Mouse (Mus musculus) heart, embryonic 14.5 days (tissue): ENCODE measurements around the gene Ifi208. TPM values are rescaled to one million over a fixed set of nuclear protein-coding genes. Genes with fewer than 3 reads are reported as not detected.
"Not testable (repeated sequence)": the region's sequence is repeated elsewhere in the genome, so short reads cannot be mapped to it uniquely, and the experiment has no call there.

Experiments
- ATAC-seq: fragments of 200-750 bp; cut with Nextera tagmentation; 2 replicates; pipeline ENCODE4 v1.8.0; 2017; ENCODE audit warnings: low read depth, moderate TSS enrichment; ENCODE audit not compliant: insufficient number of reproducible peaks, insufficient read depth, low FRiP score
- H3K27ac ChIP-seq, 2 experiments: fragments of 200-500 bp in 1 of 2; fragments of 300-500 bp in 1 of 2; sonication (generic) in 1 of 2; replicated peaks in 1 of 2; 2 replicates each; pipeline ENCODE4 v1.5.1; 2012 to 2014; ENCODE audit warnings: low read depth in 2 of 2, low read length in 2 of 2, control low read depth in 1 of 2, mild to moderate bottlenecking in 1 of 2, mixed read lengths in 1 of 2; ENCODE audit not compliant: control insufficient read depth in 1 of 2, insufficient read depth in 1 of 2
- H3K27me3 ChIP-seq: fragments of 300-500 bp; sonication (generic); 2 replicates; pipeline ENCODE4 v1.6.1; 2014; ENCODE audit warnings: mild to moderate bottlenecking, low read length, control low read depth; ENCODE audit not compliant: control insufficient read depth, insufficient read depth
- H3K36me3 ChIP-seq: fragments of 300-500 bp; sonication (generic); 2 replicates; pipeline ENCODE4 v1.6.1; 2014; ENCODE audit warnings: mild to moderate bottlenecking, control low read depth, low read length, mixed read lengths; ENCODE audit not compliant: control insufficient read depth, insufficient read depth
- H3K4me1 ChIP-seq, 2 experiments: fragments of 200-500 bp in 1 of 2; fragments of 300-500 bp in 1 of 2; sonication (generic) in 1 of 2; 2 replicates each; pipeline ENCODE4 v1.6.1; 2012 to 2014; ENCODE audit warnings: low read length in 2 of 2, control low read depth in 1 of 2, mixed read lengths in 1 of 2; ENCODE audit not compliant: control insufficient read depth in 2 of 2, insufficient read depth in 2 of 2
- H3K4me2 ChIP-seq: fragments of 300-500 bp; sonication (generic); 2 replicates; pipeline ENCODE4 v1.6.1; 2014; ENCODE audit warnings: mild to moderate bottlenecking, low read length
- H3K4me3 ChIP-seq, 2 experiments: fragments of 200-500 bp in 1 of 2; fragments of 300-500 bp in 1 of 2; sonication (generic) in 1 of 2; 2 replicates each; pipeline ENCODE4 v1.5.1; 2012 to 2014; ENCODE audit warnings: low read length in 2 of 2, mild to moderate bottlenecking in 2 of 2, control low read depth in 1 of 2, low read depth in 1 of 2, moderate library complexity in 1 of 2; ENCODE audit not compliant: control insufficient read depth in 1 of 2, insufficient read depth in 1 of 2
- H3K9ac ChIP-seq: fragments of 300-500 bp; sonication (generic); 2 replicates; pipeline ENCODE4 v1.6.1; 2014; ENCODE audit warnings: mild to moderate bottlenecking, low read length
- H3K9me3 ChIP-seq: fragments of 300-500 bp; sonication (generic); 2 replicates; pipeline ENCODE4 v1.6.1; 2016; ENCODE audit warnings: low read length, control low read depth; ENCODE audit not compliant: control insufficient read depth
- WGBS: fragments of 180-500 bp; shearing (Covaris S2); extraction: QIAGEN DNeasy Blood & Tissue Kit; methylation state at CpG from one replicate; pipeline ENCODE4 v1.1.7; 2014; 5-methylcytosine and 5-hydroxymethylcytosine counted together
- polyA plus RNA-seq: library from polyadenylated mRNA; unstranded; fragments of >200 nt; fragmentation: Nextera tagmentation; extraction: Ambion mirVana; gene quantifications from 2 replicates; pipeline ENCODE4 v1.2.1, GENCODE M21; 2014

Gene Ifi208
- polyA plus RNA-seq: 0.08 and 0.15 TPM in 2 replicates

- not testable (repeated sequence) for H3K36me3 ChIP-seq, H3K27me3 ChIP-seq, H3K27ac ChIP-seq, H3K4me2 ChIP-seq, H3K4me3 ChIP-seq, H3K9me3 ChIP-seq, H3K4me1 ChIP-seq, H3K9ac ChIP-seq, ATAC-seq
- WGBS: 42% methylated on average over 3 of the region's 3 CpGs
These were observed at the start of gene Ifi208 for GRCm38 (mm10) chr1:173673458-173674097. Gene Ifi208, plus strand, starts transcription at chr1:173673675.

GRCm38 (mm10) chr1:173624052-173624451 lies 49.4 kb upstream of the Ifi208 start:
- Histone ChIP-seq H3K36me3 (no peaks in the 10 kb centered on the region), H3K27ac (no peak overlapping the region), H3K4me1 (no peaks in the 10 kb centered on the region), H3K4me2 (no peak overlapping the region), H3K27me3 (no peaks in the 10 kb centered on the region), H3K9me3 (no peaks in the 10 kb centered on the region), H3K4me3 (no peak overlapping the region), H3K9ac (no peak overlapping the region)
- ATAC-seq: no peak
- 89% methylated on average over 2 of the region's 2 CpGs for WGBS

- Histone ChIP-seq H3K4me2 (no peak overlapping the region), H3K4me3 (no peak overlapping the region), H3K9ac (no peak overlapping the region), H3K27me3 (no peaks in the 10 kb centered on the region), H3K27ac (no peak overlapping the region), H3K36me3 (no peaks in the 10 kb centered on the region), H3K9me3 (no peaks in the 10 kb centered on the region), H3K4me1 (no peaks in the 10 kb centered on the region)
- 55% methylated on average over 2 of the region's 2 CpGs for WGBS
- no peak for ATAC-seq
These were observed 46.8 kb upstream of the Ifi208 start for GRCm38 (mm10) chr1:173626686-173627085.

DNA sequence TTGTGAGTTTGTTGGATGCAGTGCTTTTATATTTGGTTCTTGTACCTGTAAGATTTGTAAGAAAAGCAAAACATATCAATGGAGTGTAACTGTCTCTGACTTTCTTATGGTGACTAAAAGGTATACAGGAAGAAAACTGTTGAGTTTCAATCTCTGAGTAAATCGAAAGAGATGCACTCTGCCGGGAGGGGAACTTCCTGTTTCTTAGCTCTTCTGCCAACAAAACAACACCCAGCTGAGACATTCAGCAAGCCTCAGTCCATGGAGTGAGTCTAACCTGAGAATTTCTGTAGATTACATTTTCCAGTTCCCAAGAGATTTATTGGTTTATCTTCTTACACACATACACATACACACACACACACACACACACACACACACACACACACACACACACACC lies 42.9 kb upstream of the Ifi208 start, which contains the start of gene Ifi209:
Ifi209 (plus strand) TSS at position 296 of the 400 bp plus-strand sequence.
- not testable (repeated sequence) for H3K27me3 ChIP-seq, H3K4me1 ChIP-seq, H3K9me3 ChIP-seq, H3K36me3 ChIP-seq, H3K27ac ChIP-seq, H3K9ac ChIP-seq, ATAC-seq, H3K4me3 ChIP-seq, H3K4me2 ChIP-seq
- 51% methylated on average over 2 of the region's 2 CpGs for WGBS

GRCm38 (mm10) chr1:173633969-173634645 lies 39.4 kb upstream of the Ifi208 start:
- H3K9ac ChIP-seq: no peak overlapping the region
- WGBS: 80% methylated on average over 5 of the region's 5 CpGs
- ATAC-seq: no peak
- H3K4me3 ChIP-seq: no peak overlapping the region
- no peaks in the 10 kb centered on the region for H3K27me3 ChIP-seq
- H3K9me3 ChIP-seq: no peaks in the 10 kb centered on the region
- no peaks in the 10 kb centered on the region for H3K36me3 ChIP-seq
- no peak overlapping the region for H3K4me2 ChIP-seq
- H3K27ac ChIP-seq: no peak overlapping the region
- H3K4me1 ChIP-seq: no peaks in the 10 kb centered on the region

DNA sequence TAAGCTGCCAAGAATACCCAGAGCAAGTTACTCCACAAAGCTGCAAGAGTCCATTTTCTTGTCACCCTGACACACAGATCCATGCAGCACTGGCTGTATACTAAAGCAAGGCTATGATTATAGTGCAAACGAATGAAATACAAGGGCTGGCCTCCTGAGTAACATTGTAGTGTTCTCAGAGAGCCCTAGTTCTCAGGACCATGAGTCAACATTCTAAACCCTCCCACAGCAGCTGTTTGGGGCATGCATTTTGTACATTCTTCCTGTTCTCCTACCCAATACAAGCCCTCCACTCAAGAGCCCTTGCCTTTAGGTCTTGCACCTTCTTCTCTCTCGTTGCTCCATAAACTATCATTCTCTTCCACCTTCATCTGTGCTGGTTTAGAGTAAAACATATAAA lies 28.1 kb upstream of the Ifi208 start:
- Histone ChIP-seq H3K27ac (no peak overlapping the region), H3K9ac (no peak overlapping the region), H3K9me3 (no peaks in the 10 kb centered on the region), H3K27me3 (no peaks in the 10 kb centered on the region), H3K36me3 (no peaks in the 10 kb centered on the region), H3K4me1 (no peaks in the 10 kb centered on the region), H3K4me3 (no peak overlapping the region), H3K4me2 (no peak overlapping the region)
- 81% methylated on average over 2 of the region's 2 CpGs for WGBS
- no peak for ATAC-seq

DNA sequence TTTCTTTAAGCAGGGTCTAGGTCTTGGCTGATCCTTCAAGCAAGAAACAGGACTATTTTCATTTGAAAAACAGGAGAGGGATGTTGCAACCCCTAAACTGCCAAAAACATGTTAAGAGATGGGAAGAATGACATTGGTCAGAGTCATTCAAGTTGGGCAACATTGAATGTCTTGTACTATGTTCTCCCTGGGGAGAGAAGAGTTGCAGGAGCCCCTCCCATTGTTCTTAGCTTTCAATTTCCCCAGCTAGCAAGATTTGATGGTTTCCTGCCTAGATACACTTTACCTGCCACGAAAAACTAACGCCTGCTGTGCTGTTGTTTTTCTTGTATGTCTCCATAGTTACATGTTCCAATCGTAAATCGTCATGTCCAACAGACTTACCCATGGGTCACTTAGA lies 15.5 kb upstream of the Ifi208 start:
- Histone ChIP-seq H3K36me3 (no peaks in the 10 kb centered on the region), H3K27me3 (no peaks in the 10 kb centered on the region), H3K4me2 (no peak overlapping the region), H3K27ac (no peak overlapping the region), H3K9me3 (no peaks in the 10 kb centered on the region), H3K4me1 (no peaks in the 10 kb centered on the region), H3K9ac (no peak overlapping the region), H3K4me3 (no peak overlapping the region)
- no peak for ATAC-seq
- WGBS: 72% methylated on average over 4 of the region's 4 CpGs
